Mouse (Mus musculus) testis, postnatal 14 days (tissue): ENCODE results near the gene Il20rb.
A peak's percentile ranks its signal among the peaks of the same experiment; 100 is the strongest.

Experiments used
- DNase-seq: peaks from one replicate; pipeline ENCODE4 v3.0.0; 2021; ENCODE audit warnings: low spot score

Gene Il20rb

DNA sequence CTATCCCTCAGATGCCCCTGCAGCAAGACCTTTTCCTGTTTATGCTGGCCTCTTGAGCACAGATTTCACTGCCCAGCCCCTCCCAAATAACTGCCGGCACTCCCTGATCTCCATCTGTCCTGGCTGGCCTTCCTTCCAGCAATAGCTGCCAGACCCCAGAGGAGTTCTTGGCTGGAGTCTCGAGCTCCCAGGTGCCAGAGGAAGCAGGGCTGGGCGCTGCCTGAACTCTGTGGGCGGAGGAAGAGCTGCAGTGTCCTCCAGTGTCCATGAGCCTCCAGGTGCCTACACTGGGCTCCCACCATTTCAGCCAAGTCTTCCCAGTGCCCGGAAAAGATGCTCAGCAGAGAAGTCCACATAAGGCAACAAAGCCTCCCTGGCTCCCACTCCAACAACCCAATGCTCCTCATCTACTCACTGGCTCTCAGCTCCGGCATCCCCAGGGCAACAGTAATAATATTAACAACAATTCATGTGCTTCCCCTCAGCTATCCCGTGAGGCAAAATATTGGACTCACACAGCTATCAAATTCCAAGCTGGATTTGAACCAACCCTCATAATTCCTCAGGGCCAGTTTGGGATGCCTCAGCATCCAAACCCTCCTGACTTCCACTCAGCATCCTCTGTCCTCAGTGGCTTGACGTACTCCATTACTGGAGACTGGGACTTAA, 15.5 kb downstream of the Il20rb start:
- peak; percentile 61 for DNase-seq

DNA sequence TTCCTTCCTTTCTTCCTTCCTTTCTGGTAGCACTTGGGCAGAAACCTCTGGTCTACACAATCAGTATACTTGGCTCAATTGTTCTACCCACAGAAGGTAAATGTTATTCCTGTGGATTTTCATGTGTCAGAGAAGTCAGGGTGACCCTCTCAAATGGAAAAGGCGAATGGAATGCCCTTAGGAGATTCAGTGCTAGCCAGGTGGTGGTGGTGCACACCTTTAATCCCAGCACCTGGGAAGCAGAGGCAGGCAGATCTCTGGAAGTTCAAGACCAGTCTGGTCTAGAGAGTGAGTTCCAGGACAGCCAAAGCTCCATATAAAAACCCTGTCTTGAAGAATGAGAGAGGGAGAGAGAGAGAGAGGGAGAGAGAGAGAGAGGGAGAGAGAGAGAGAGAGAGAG, 16.4 kb downstream of the Il20rb start:
- DNase-seq = no peak

DNA sequence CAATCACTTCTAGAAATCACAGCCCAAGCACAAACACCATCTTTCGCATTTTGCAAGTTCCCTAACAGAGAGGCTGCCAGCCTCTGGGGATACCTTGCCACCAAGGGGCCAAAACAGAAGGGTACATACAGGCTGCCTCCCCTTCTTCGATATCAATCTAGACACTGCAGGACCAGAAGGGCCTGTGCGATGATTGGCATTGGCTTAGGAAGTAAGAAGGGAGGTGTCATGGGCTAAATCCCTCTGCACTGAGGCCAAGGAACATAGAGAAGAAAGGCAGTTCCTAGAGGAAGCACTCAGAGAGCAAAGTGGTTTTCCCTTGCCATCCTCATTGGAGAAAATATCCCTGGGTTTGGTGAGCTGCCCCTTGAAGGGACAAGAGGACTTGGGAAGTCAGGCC, 16.9 kb downstream of the Il20rb start:
- DNase-seq = no peak

DNA sequence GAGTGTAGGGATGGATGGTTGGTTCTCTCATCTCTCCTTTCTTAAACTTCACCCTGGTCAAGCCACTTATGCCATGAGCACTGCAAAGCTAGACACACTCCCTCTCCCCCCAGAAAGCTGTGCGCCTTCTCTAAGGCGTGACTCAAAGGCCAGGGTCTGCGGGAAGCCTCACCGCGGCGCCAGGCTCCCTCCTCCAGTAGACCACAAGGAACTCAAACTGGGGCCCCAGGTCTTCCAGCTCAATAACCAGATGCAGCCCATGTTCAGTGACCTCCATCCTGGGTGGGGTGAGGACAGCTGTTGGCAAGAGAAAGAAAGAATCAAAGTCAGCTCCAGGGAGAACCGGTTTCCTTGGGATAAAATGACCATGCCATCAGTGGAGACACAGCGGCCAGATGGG, 18.4 kb downstream of the Il20rb start:
- DNase-seq = no peak

DNA sequence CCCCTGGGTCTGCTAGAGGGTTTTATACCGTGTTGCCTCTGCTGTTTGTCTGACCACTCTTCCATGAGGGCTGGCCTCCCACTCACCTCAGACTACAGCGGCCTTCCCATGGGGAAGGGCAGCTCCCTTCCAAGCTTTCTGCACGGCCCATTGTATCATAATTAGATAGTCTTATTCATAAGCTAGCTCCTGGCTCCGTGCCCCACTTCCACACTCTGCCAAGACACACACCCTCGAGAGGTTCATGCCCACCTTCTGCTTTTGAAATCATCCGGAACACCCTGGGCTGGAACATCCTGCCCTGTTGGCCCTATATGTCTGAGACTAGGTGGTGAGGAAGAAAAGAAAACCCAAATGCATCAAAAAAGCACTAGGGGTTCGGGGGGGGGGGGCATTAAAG, 18.9 kb downstream of the Il20rb start:
- peak; percentile 54 for DNase-seq

DNA sequence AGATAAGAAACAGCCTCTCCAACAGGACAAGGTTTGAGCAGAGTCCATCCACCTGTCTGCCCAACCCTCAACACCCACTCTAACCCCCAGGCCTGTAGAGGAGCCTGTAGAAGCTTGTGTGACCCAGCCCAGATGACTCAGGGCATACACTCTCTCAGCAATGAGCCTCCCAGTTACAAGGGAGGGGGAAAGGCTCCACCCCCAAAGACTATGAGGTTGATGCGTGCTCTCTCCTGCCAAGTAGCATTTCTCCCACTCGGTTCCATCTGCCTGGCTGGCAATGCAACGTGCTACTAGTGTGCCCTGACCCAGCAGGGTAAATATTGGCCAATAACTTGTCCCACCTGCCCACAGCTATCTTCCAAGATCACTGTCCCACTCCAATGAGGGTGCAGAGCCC, 19.8 kb downstream of the Il20rb start:
- DNase-seq = no peak

DNA sequence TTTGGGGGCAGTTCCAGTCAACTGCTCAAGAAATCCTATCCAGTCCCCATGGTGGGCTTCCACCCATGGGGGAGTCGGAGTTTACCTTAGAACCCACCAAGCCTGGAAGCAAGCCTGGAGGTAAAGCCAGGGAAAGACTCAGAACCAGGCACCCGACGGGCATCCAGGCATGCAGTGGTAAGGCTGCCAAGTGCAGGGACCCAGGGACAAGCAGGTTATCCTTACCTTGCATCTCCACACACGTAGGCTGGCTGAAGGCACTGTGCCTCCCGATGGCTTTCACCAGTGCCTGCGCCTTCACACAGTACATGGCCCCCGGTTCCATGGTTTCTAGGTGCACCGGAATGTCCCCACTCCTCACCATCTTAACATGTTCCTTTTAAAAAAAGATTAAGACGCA, 20.6 kb downstream of the Il20rb start:
- no peak for DNase-seq

DNA sequence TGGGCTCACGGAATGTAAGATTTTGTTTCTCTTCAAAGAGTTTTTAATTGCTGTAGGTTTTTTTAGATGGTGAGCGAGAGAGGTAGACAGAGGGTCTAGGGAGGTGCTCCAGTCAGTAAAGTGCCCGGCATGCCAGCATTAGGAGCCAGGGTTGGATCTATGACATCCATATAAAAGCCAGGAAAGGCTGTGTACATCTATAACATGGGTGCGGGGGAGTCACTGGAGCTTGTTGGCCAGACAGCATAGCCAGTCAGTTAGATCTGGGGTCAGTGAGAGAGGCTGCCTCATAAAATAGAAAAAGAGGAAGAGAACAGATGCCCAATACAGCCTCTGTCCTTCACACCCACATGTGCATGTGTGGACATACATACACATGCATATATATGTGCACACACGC, 21.2 kb downstream of the Il20rb start:
- DNase-seq = no peak

DNA sequence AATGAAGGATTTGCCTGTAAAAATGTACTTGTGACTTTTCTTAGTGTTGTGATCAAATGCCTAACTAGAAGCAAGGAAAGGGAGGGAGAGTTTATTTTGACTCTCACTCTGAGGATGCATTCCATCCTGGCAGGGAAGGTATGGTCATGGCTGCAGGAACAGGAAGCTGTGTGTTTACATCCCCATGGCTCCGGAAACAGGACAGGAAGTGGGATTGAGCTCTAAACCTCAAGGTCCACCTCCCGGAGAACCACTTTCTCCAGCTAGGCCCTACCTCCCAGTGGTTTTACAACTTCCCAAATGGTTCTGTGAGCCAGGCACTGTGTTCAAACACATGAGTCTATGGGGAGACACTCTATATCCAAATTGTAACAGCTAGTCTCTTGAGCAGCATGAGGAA, 22.8 kb downstream of the Il20rb start:
- DNase-seq = no peak

DNA sequence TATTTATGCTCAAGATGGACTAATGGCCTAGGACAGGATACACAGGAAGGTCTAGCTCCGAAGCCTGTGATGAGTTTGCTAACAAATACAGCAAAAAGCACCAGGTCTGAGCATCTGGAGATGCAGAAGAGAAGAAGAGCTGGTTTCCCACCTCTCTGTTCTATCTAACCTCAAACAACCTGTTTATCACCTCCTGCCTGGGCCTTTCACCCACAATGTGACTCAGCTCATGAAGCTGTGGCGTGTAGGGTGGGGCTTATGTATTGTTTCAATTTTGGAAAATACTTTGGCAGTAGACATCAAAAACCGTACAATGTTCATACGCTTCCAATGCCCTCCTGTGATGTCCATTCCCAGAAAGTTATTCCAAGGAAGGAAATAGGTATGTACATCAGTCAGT, 24.5 kb downstream of the Il20rb start:
- DNase-seq = no peak

DNA sequence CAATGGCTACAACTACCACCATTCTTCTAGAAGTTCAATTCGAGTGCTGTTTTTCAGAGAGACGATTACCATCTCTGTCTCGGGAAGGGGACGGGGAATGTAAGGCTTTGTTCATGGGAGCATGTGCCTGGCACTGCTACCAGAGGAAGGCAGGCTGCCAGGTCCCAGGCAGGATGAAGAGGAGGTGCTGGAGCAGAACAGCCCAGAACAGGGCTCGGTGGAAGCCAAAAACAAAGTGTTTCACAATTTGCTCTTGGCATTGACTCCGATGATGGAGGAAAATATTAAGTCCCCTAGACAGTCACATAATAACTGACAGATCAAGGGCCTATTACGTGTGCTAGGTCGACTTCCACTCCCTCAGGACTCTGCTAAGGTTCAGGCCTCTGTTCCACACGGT, 24.9 kb downstream of the Il20rb start:
- peak; percentile 38 for DNase-seq

DNA sequence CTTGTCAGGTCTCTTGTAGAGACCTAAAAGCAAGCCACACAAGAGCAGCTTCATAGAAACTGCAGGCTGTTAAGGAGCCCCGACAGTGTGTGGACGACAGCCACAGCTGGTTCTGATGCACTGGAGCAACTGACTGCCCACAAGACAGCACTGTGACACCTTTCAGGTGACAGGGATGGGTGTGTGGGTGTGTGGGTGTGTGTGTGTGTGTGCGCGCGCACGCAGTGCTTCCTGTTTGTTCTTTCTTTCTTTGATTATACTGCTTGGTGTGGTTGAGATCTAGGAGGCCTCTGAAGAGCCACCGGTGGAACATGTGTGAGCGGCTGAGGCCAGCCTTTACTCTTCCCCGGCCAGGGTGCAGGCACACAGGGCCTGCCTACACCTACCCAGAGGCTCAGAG, 26.4 kb downstream of the Il20rb start:
- DNase-seq = no peak

DNA sequence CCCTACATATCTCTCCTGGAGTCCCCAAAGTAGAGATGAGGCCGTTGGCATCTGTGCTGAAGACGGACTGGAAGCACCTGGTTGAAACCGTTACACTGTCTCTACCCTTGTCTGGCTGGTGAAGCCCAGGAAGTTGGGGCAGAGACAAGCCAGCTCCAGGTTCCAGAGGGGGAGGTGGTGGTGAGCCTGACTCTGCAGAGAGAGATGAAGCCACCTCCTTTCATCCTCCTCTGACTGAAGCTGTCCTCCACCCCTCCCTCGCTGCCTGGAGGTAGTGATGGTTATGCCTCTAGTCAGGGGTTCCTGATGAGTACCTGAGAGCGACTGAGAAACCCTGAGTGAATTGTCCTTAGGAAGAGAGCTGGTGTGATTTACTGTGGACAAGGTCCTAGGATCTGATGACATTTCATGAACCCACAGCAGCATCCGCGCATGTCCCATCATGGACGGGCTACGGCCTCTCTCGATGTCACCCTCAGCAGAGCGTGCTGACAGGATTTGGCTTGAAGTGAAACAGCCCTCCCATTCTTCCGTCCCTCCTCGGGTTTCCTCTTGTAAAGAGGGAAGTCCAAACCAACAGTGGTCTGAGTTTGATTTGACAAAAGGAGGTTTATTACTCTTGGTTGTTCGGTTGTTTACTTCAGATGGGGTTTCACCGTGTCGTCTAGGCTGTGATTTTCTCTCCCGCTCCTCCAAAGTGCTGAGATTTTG, 28.5 kb downstream of the Il20rb start:
- DNase-seq = no peak

DNA sequence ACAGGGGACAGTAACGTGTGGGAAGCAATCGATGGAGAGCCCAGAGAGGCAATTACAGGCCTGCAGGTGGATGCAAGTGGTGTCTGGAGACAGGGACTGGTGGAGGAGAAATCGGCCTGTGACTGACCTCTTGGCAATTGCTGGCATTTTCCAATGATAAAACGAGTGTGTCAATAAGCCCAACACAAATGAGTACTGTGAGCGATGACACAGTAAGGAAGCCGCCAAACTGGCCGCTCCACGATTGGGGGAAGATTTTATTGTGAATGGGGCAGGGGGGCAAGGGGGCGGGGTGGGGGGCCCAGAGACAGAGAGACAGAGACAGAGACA, 32.0 kb downstream of the Il20rb start:
- DNase-seq = no peak

DNA sequence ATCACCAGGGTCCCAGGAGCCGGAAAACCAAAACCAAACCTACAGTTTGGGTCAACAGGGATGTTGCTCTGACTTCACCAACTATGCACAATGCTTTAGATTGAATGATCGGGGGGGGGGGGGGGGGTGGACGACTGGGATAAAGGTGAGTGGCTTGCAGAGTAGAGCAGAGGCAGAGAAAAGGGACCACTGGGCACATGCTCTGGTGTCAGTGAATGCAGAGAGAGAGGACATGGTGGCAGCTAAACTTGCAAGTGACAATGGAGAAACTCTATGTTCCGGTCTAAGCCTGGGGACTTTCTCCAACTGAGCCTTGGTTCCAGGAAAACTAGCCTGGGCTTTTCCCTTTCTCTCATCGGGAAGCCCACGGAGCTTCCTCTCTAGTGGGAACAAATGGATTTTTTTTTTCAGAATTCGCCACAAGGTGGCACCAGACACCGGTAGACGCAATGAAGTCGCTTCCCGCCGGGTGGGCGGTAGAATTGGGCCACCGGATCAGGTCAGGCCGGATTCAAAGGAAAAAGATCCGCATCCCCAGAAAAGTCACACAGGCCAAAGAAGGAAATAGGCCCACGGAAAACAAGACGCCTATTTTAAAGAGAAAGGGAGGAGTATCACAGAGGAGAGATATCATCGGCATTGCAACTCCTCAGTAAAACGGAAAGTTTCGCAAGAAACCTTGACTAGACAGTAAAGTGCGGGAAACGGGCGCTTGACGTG, 32.5 kb downstream of the Il20rb start:
- DNase-seq = peak; percentile 60

DNA sequence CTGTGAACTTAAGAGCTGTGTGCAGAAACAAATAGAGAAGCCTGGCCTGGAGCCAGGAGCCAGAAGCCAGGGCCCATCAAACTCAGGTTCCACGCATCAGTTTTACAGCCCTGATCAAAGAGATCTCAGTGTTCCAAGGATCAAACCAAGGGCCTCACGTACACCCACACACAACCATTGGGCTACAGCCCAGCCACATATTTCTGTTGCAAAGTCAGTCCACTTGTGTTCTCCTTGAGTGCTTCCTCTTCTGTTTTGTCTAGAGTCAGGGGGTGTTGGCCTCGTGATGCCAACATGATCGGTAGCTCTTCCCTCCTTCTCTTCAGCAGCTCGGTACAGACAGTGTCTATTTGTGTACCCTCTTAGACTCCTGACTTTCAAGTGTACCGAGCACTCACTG, 34.2 kb downstream of the Il20rb start:
- DNase-seq = peak; percentile 48

DNA sequence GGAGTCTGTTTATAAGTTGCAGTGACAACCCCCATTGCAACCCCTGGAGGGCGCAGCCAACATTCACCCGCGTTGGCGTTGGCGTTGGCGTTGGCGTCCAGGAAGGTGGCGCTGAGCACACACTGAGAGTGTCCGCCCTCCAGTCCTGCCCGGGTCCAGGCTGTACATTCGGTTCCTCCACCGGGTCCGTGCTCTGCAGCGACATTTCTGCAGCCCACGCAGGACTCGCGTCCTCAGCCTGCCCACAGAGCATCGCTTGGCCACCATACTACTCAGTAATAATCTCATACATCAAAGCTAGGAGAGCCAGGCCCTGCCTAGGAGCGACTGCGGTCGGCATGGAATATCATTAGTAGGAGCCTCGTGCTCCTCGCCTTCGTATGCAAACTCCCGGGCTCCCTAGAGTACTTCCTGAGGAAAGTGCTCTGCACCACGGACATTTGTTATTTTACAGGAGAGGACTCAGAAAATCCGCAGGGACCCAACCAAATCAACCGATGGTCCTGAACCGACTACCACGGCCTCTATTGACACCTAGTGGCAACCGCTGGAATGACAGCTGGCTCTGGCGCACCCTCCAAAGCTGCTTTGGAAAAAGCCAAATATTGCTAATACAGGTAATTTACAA, 40.4 kb downstream of the Il20rb start:
- DNase-seq = peak; percentile 66

DNA sequence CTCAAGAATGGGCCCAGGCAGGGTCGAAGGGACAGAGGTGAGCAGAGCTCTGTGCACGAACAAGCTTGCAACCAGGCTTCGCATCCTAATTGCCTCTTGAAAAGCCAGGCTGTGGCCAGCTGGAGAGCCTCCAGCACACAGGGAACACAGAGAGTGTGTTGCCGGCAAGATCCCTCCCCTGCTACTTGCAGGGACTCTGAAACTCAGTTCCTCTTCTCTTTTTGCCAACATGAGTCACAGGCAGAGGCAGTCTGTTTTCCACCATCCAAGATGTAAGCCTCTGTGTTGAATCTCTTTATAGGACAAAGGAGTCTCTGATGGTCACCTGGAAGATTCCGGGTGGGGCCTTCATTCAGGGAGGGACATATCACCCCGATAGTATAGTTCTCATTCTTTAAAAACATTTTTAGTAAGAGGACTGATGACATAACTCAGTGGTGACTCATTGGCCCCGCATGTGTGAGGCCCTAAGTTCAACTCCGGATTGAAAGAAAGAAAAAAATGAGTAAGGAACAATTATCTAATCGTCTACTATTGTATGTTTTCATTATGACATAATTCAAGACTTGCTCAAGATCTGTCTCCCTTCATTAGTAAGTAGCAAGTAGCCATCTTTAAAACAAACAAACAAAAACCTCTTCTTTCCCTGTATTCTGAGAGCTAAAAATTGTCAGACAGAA, 46.3 kb downstream of the Il20rb start:
- peak; percentile 32 for DNase-seq

DNA sequence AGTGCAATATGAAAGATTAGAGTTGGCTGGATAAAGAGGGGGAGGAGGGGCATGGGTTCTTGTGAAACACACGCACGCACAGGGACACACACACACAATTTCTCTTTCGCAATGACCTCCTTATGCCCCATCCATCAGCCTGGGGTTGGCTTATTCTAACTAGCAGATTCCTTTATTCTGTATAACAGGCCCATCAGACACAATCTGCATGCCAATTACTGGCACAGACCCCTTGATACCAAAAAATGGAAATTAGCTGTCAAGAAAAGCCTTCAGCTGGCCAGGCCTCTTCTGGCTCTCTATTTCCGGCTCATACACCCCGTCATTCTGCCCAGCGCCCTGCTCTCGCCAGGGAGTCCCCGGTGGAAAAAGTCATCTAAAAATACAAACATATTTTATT, 47.1 kb downstream of the Il20rb start:
- DNase-seq = no peak

DNA sequence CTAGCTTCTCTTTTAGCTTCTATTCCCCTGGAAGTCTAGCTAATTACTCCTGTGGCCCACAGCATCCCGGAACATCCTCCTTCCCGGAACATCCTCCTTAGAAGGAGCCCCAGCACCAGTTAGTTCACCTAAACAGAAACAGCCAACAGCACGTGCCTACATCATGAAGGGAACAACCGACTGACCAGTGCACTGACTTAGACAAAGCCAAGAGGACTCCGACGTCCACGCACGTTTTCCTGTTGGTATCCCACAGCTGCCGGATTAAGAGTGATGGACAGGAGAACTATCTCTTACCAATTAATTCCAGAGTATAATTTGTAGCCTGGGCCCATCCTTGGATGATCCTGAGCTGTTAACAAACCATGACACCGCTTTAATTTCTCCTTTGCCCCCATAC, 47.6 kb downstream of the Il20rb start:
- no peak for DNase-seq

DNA sequence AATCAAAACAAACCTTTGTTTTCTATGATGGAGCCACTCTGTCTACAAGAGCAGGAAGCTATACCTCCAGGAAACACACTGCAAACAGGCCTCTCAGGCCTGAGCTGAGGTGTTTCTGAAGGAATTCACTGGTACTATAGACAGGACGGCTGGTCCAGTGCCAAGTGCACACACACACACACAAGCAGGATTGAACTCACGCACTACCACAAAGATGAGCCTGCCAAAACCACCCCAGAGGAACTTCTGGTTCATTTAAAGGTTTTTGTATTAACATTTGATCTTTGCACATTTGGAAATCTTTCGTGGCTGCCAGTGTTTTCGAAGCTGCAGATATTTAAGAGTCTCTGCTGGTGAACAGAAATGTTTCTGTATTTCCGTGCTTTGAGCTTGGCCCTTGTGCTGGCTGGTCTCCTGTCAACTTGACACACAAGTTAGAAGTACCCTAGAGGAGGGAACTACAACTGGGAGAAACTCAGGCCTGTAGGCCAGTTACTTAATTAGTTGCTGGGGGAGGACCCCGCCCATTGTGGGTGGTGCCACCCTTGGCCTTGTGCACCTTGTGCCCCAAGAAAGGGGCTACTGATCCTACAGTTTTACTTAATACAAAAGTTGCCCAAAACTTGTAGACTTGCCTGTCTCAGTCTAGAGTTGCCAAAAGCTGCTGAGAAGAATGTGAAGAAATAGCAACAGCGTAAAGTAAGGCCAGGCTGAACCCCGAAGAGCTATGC, 49.6 kb downstream of the Il20rb start:
- DNase-seq = no peak

DNA sequence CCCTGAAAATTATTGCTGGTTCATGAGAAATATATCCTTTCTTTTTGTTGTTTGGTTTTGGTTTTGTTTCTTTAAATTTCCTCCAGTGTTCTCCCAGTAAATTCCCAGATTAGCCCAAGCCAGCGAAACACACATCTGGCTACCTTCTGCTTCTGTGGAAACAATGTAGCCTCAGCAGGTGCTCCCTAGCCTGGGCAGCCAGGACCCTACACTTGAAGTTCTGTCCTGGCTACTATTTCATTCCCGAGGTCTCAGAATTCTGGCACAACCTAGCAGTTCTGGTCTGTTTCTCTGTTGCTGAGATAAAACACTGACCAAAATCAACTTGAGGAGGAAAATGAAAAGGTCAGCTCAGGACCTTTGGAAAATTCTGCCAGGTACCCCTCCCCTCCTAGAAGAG, 55.2 kb downstream of the Il20rb start:
- DNase-seq = peak; percentile 39
